Mouse (Mus musculus) neural tube, embryonic 12.5 days (tissue): ENCODE results near the gene Rasgef1c. TPM values are rescaled to one million over a fixed set of nuclear protein-coding genes. Genes with fewer than 3 reads are reported as not detected.

Experiments used
- ATAC-seq: fragments of 200-750 bp; cut with Nextera tagmentation; 2 replicates; pipeline ENCODE4 v1.8.0; 2017; ENCODE audit warnings: low read depth, mild to moderate bottlenecking, moderate TSS enrichment, moderate library complexity; ENCODE audit not compliant: low FRiP score
- H3K27ac ChIP-seq: fragments of 300-500 bp; sonication (generic); 2 replicates; pipeline ENCODE4 v1.5.1; 2016
- H3K27me3 ChIP-seq: fragments of 300-500 bp; sonication (generic); replicated peaks from 2 replicates; pipeline ENCODE4 v1.6.1; 2016; ENCODE audit warnings: mild to moderate bottlenecking
- H3K36me3 ChIP-seq: fragments of 300-500 bp; sonication (generic); 2 replicates; pipeline ENCODE4 v1.6.1; 2016; ENCODE audit warnings: mild to moderate bottlenecking
- H3K4me1 ChIP-seq: fragments of 300-500 bp; sonication (generic); 2 replicates; pipeline ENCODE4 v1.6.1; 2016
- H3K4me2 ChIP-seq: fragments of 300-500 bp; sonication (generic); replicated peaks from 2 replicates; pipeline ENCODE4 v1.6.1; 2016; ENCODE audit warnings: mild to moderate bottlenecking
- H3K4me3 ChIP-seq: fragments of 300-500 bp; sonication (generic); 2 replicates; pipeline ENCODE4 v1.5.1; 2016
- H3K9ac ChIP-seq: fragments of 300-500 bp; sonication (generic); 2 replicates; pipeline ENCODE4 v1.6.1; 2016; ENCODE audit warnings: mild to moderate bottlenecking
- H3K9me3 ChIP-seq: fragments of 300-500 bp; sonication (generic); 2 replicates; pipeline ENCODE4 v1.6.1; 2016; ENCODE audit warnings: mild to moderate bottlenecking
- WGBS: fragments of 180-500 bp; shearing (Covaris S2); methylation state at CpG from one replicate; pipeline ENCODE4 v1.1.7; 2016; 5-methylcytosine and 5-hydroxymethylcytosine counted together
- polyA plus RNA-seq: library from polyadenylated mRNA; unstranded; fragments of >200 nt; fragmentation: Nextera tagmentation; extraction: Ambion mirVana; gene quantifications from 2 replicates; pipeline ENCODE4 v1.2.1, GENCODE M21; 2016

The Rasgef1c gene
- polyA plus RNA-seq, 1 experiment from 2014 or later: 13.7 TPM

- no peak overlapping the region for H3K4me2 ChIP-seq
- no peaks in the 10 kb centered on the region for H3K9me3 ChIP-seq
- WGBS: 85% methylated on average over 5 of the region's 5 CpGs
- H3K27ac ChIP-seq: no peak overlapping the region
- no peak overlapping the region for H3K4me3 ChIP-seq
- no peak for ATAC-seq
- peaks cover 11% of the 10 kb centered on the region for H3K36me3 ChIP-seq
- H3K27me3 ChIP-seq: no peaks in the 10 kb centered on the region
- no peak overlapping the region for H3K9ac ChIP-seq
- no peaks in the 10 kb centered on the region for H3K4me1 ChIP-seq
These were observed 13.2 kb upstream of the Rasgef1c start for GRCm38 (mm10) chr11:49888469-49888868.

DNA sequence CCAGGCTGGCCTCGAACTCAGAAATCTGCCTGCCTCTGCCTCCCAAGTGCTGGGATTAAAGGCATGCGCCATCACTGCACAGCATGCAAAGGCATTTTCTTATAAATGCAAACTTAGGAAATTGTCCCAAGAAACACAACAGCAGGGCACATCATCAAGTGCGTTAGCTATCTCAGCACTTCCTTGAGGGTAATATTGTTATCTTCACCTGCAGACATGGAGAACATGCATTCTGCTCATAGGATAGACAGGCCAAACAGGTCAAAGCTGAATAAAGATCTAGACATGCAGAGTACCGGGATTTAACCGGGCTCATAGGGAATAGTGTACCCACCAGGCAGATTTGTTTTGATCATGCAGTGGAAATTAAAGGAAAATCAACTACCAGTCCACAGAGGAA lies 9.6 kb upstream of the Rasgef1c start:
- Histone ChIP-seq H3K4me1 (no peaks in the 10 kb centered on the region), H3K4me2 (no peak overlapping the region), H3K9me3 (no peaks in the 10 kb centered on the region), H3K4me3 (no peak overlapping the region), H3K27ac (no peak overlapping the region), H3K27me3 (no peaks in the 10 kb centered on the region), H3K36me3 (no peaks in the 10 kb centered on the region), H3K9ac (no peak overlapping the region)
- WGBS: 89% methylated on average over 5 of the region's 5 CpGs
- no peak for ATAC-seq

DNA sequence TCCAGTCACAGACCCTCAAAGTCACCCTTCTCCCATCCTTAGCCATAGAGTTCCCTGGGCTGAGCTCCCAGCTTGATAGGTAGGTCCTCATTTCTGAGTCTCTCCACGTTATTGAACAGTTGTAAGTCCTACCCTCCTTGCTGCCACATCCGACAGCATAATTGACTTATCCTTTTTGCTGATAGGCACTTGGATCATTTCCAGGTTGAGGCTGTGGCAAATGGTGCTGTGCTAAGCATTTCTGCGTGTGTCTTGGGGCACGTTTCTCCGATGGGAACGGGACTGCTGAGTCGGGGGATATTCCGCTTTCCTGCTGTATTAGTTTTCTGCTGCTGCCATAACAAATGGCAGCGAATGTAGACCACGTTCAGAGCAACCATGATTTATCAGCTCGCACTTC lies 7.8 kb upstream of the Rasgef1c start:
- Histone ChIP-seq H3K27ac (no peak overlapping the region), H3K9ac (no peak overlapping the region), H3K4me2 (no peak overlapping the region), H3K4me3 (no peak overlapping the region), H3K27me3 (no peaks in the 10 kb centered on the region; the same call in 1 of the 2 replicates), H3K4me1 (no peaks in the 10 kb centered on the region), H3K36me3 (no peaks in the 10 kb centered on the region), H3K9me3 (peaks cover 6% of the 10 kb centered on the region; the same call in 1 of the 2 replicates)
- WGBS: 81% methylated on average over 11 of the region's 11 CpGs
- no peak for ATAC-seq

DNA sequence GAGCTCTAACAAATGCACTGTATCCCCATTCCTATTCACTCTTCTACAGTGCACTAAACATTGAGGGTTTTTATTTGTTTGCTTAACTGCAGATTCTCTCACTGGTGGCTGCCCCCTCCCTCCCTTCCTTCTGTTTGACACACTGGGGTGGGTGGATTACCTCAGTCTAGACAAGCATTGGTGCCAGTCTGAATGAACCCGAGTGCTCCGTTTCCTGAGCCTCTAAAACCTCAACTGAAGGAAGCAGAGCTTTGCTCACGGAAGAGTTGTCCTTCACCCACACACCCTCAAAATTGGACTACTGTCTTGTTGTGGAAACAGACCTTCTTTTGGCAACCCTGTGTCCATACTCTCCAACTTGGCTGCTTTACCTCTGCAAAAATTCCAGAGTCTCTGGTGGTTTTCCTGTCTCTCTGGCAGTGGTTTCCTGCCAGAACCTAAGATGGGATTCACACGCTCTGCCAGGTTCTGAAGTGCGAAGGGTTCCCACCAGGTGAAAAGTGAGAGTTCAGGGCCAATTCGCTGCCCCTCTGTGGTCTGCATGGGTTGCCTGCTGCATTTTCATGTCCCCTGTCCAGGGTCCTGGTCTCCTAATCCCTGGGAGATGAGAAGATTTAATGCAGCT lies 5.6 kb upstream of the Rasgef1c start:
- Histone ChIP-seq H3K9me3 (peaks cover 6% of the 10 kb centered on the region; the same call in 1 of the 2 replicates), H3K27ac (no peak overlapping the region), H3K9ac (no peak overlapping the region), H3K4me2 (no peak overlapping the region), H3K27me3 (peaks cover 11% of the 10 kb centered on the region), H3K4me1 (peaks cover 2% of the 10 kb centered on the region), H3K4me3 (no peak overlapping the region), H3K36me3 (no peaks in the 10 kb centered on the region)
- WGBS: 68% methylated on average over 6 of the region's 6 CpGs
- no peak for ATAC-seq

DNA sequence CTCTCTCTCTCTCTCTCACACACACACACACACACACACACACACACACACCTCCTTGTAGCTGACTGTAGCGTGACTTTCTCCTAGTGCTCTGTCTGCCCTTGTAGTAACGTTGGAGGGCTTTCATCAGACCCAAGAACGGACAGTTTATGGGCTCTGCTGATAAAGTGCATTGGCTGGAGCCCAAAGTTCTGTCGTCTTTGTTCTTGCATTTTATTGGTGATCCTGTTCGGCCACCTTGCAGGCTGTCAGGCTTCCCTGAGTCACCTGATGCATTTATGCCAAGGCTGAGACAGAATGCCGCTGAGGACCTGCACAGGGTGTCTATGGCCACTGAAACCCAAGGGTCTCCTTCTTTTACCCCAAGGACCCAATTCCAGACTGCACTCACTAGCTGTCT lies 1.6 kb upstream of the Rasgef1c start:
- peaks cover 12% of the 10 kb centered on the region for H3K4me1 ChIP-seq
- H3K9ac ChIP-seq: no peak overlapping the region
- H3K36me3 ChIP-seq: no peaks in the 10 kb centered on the region
- H3K27me3 ChIP-seq: peaks cover 33% of the 10 kb centered on the region
- no peak overlapping the region for H3K27ac ChIP-seq
- no peak overlapping the region for H3K4me3 ChIP-seq
- H3K4me2 ChIP-seq: no peak overlapping the region
- ATAC-seq: no peak
- peaks cover 6% of the 10 kb centered on the region; the same call in 1 of the 2 replicates for H3K9me3 ChIP-seq
- 66% methylated on average over 6 of the region's 6 CpGs for WGBS

DNA sequence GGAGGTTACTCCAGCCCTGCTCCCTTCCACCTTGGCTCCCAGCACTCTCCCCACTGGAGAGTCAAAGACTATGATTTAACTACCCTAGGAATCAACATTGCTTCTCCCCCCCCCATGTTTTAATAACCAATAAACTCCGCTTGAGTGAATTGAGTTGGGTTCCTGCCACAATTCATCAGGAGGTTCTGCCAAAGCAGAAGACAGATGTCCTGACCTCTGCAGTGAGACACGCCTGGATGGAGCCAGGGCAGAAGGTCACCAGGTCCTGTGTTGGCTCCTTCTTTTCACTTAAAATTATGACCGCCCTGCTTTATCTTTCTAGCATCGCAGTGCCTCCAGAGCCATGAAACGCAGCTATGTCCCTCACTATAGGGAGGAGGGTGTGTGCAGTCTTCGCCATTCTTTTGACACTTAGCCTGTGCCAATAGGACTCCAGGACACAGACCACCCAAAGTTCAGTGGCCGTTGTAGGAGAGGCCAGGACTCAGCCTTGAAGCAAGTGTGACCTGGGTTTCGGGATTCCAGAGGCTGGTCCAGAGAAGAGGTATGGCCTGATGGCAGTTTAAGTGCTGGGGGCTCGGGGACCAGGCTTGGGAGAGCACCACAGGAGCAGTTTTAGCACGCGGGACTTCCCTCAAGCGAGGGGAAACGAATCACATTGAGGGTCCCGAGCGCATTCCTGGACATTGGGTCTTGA lies 525 bp upstream of the Rasgef1c start:
- Histone ChIP-seq H3K4me2 (peak overlapping the region; percentile 96), H3K36me3 (no peaks in the 10 kb centered on the region), H3K9ac (peak overlapping the region; percentile 73; the same call in 1 of the 2 replicates), H3K9me3 (peaks cover 6% of the 10 kb centered on the region; the same call in 1 of the 2 replicates), H3K27me3 (peaks cover 33% of the 10 kb centered on the region), H3K27ac (no peak overlapping the region), H3K4me3 (peak overlapping the region; percentile 63), H3K4me1 (peaks cover 12% of the 10 kb centered on the region)
- ATAC-seq: peak; percentile 46
- WGBS: 16% methylated on average over 15 of the region's 15 CpGs

GRCm38 (mm10) chr11:49903333-49903732 lies 1.7 kb downstream of the Rasgef1c start:
- ATAC-seq: no peak

GRCm38 (mm10) chr11:49918521-49919180 lies 17.0 kb downstream of the Rasgef1c start:
- no peak overlapping the region for H3K4me2 ChIP-seq
- ATAC-seq: no peak

More at GRCm38 (mm10) chr11:49903333-49903732, 1.7 kb downstream of the Rasgef1c start:
- Histone ChIP-seq H3K36me3 (no peaks in the 10 kb centered on the region), H3K4me2 (0 out of 2 replicates have a peak overlapping the region, but pooled peaks have one; percentile 96), H3K4me3 (no peak overlapping the region), H3K4me1 (peaks cover 12% of the 10 kb centered on the region), H3K9ac (no peak overlapping the region), H3K9me3 (no peaks in the 10 kb centered on the region), H3K27me3 (peaks cover 33% of the 10 kb centered on the region), H3K27ac (no peak overlapping the region)
- WGBS: 22% methylated on average over 7 of the region's 7 CpGs

GRCm38 (mm10) chr11:49919304-49919703 lies 17.7 kb downstream of the Rasgef1c start:
- no peak overlapping the region for H3K27ac ChIP-seq
- WGBS: 92% methylated on average over 6 of the region's 6 CpGs

More at GRCm38 (mm10) chr11:49918521-49919180, 17.0 kb downstream of the Rasgef1c start:
- Histone ChIP-seq H3K9ac (no peak overlapping the region), H3K9me3 (no peaks in the 10 kb centered on the region), H3K4me1 (no peaks in the 10 kb centered on the region), H3K27ac (no peak overlapping the region), H3K27me3 (no peaks in the 10 kb centered on the region), H3K36me3 (no peaks in the 10 kb centered on the region), H3K4me3 (no peak overlapping the region)
- WGBS: 50% methylated on average over 15 of the region's 15 CpGs

DNA sequence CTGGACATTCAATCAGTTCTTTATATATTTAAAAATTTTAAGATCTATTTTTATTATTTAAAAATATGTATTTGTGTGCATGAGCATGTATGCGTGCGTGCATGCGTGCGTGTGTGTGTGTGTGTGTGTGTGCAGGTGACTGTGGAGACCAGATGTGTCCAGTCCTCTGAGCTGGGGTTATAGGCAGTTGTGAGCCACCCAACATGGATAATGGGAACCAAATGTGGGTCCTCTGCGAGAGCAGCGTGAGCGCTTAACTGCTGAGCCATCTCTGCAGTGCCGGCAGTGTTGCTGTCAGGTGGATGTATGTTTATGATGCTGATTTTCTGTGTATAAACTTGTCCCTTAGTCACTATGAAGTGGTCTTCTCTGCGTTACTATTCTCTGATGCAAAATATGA lies 21.9 kb downstream of the Rasgef1c start:
- no peak for ATAC-seq
- Histone ChIP-seq H3K9ac (no peak overlapping the region), H3K4me1 (peaks cover 10% of the 10 kb centered on the region; the same call in 1 of the 2 replicates), H3K27me3 (0 out of 2 replicates have a peak, but pooled peaks cover 8% of the 10 kb centered on the region), H3K36me3 (no peaks in the 10 kb centered on the region), H3K27ac (no peak overlapping the region), H3K4me3 (no peak overlapping the region), H3K9me3 (no peaks in the 10 kb centered on the region), H3K4me2 (no peak overlapping the region)
- WGBS: 73% methylated on average over 9 of the region's 9 CpGs

More at GRCm38 (mm10) chr11:49919304-49919703, 17.7 kb downstream of the Rasgef1c start:
- no peaks in the 10 kb centered on the region for H3K36me3 ChIP-seq
- H3K4me1 ChIP-seq: no peaks in the 10 kb centered on the region
- ATAC-seq: no peak
- no peaks in the 10 kb centered on the region for H3K9me3 ChIP-seq
- no peaks in the 10 kb centered on the region for H3K27me3 ChIP-seq
- H3K9ac ChIP-seq: no peak overlapping the region
- no peak overlapping the region for H3K4me3 ChIP-seq
- no peak overlapping the region for H3K4me2 ChIP-seq

GRCm38 (mm10) chr11:49926183-49926582 lies 24.5 kb downstream of the Rasgef1c start:
- Histone ChIP-seq H3K4me2 (no peak overlapping the region), H3K27me3 (0 out of 2 replicates have a peak, but pooled peaks cover 18% of the 10 kb centered on the region), H3K9me3 (no peaks in the 10 kb centered on the region), H3K36me3 (no peaks in the 10 kb centered on the region), H3K27ac (no peak overlapping the region), H3K9ac (no peak overlapping the region), H3K4me3 (no peak overlapping the region), H3K4me1 (peaks cover 16% of the 10 kb centered on the region)
- 83% methylated on average over 7 of the region's 7 CpGs for WGBS
- ATAC-seq: no peak

DNA sequence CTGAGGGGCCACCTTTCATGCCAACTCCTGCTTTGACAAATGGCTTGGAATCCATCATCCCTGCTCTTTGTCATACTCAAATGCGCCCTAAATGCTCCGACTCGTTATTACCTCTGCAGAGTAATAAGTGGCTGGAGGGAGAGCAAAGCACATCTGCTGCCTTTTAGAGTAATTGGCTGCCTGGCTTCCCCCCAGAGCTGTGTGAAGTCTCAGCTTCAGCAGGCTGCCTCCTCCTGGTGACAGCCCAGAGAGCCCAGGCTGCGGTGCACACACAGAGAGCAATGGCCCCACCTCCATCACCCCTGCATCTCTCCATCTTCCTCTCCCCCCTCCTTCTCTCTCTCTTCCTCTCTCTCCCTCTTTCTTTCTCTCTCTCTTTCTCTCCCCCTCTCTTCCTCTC lies 25.5 kb downstream of the Rasgef1c start:
- ATAC-seq: peak; percentile 34; the same call in 1 of the 2 replicates
- Histone ChIP-seq H3K27me3 (0 out of 2 replicates have a peak, but pooled peaks cover 18% of the 10 kb centered on the region), H3K4me2 (peak overlapping the region; percentile 12; the same call in 1 of the 2 replicates), H3K4me1 (peaks cover 26% of the 10 kb centered on the region), H3K36me3 (no peaks in the 10 kb centered on the region), H3K4me3 (no peak overlapping the region), H3K9ac (no peak overlapping the region), H3K27ac (peak overlapping the region; percentile 37; the same call in 1 of the 2 replicates), H3K9me3 (no peaks in the 10 kb centered on the region)
- 12% methylated on average over 4 of the region's 4 CpGs for WGBS
